Mouse (Mus musculus) urinary bladder, postnatal 4 days (tissue): ENCODE data around the gene Skint3.
"Not testable (repeated sequence)": the region's sequence is repeated elsewhere in the genome, so short reads cannot be mapped to it uniquely, and the experiment has no call there.

Experiments used
- DNase-seq, 2 experiments: peaks; one replicate each; pipeline ENCODE4 v3.0.0; 2021 to 2022; ENCODE audit warnings: low spot score in 2 of 2

Gene Skint3

GRCm38 (mm10) chr4:112231945-112232344 is at the start of gene Skint3:
Gene Skint3, plus strand, starts transcription at chr4:112232245.
- DNase-seq, result no peak

GRCm38 (mm10) chr4:112243416-112243815 is 11.4 kb downstream of the Skint3 start:
- no peak for DNase-seq

GRCm38 (mm10) chr4:112243951-112244350 is 11.9 kb downstream of the Skint3 start:
- DNase-seq, result no peak

GRCm38 (mm10) chr4:112256022-112256421 is 24.0 kb downstream of the Skint3 start:
- no peak for DNase-seq

GRCm38 (mm10) chr4:112287178-112287974 is 55.3 kb downstream of the Skint3 start:
- DNase-seq, result no peak

GRCm38 (mm10) chr4:112288396-112288795 is 56.4 kb downstream of the Skint3 start:
- DNase-seq, result no peak

- DNase-seq, result no peak
Measured at GRCm38 (mm10) chr4:112302305-112302704, 70.3 kb downstream of the Skint3 start.

- no peak for DNase-seq
Measured at GRCm38 (mm10) chr4:112302855-112303509, 70.9 kb downstream of the Skint3 start.

- not testable (repeated sequence) for DNase-seq
Measured at GRCm38 (mm10) chr4:112349111-112349510, 117.1 kb downstream of the Skint3 start.
